Mouse (Mus musculus): ENCODE measurements around the gene N4bp2.

- no peak for TF ChIP-seq CTCF (IDR thresholded peaks at IDR 0.05; ENCODE audit: low read depth, low read length)
- no peak for TF ChIP-seq GATA2 (IDR thresholded peaks at IDR 0.05; ENCODE audit: borderline replicate concordance, low read depth, low read length)
- no peak for TF ChIP-seq TAL1 (conservative IDR thresholded peaks at IDR 0.05; ENCODE audit: low read depth, low read length)
Measured at GRCm38 (mm10) chr5:65763088-65763915, at the start of gene N4bp2.
